Mouse (Mus musculus): ENCODE measurements around the gene Rsph9. TPM values are rescaled to one million over a fixed set of nuclear protein-coding genes. Genes with fewer than 3 reads are reported as not detected.

Gene Rsph9
- polyA plus RNA-seq, 1 experiment from 2014 or later: 0.72 TPM

DNA sequence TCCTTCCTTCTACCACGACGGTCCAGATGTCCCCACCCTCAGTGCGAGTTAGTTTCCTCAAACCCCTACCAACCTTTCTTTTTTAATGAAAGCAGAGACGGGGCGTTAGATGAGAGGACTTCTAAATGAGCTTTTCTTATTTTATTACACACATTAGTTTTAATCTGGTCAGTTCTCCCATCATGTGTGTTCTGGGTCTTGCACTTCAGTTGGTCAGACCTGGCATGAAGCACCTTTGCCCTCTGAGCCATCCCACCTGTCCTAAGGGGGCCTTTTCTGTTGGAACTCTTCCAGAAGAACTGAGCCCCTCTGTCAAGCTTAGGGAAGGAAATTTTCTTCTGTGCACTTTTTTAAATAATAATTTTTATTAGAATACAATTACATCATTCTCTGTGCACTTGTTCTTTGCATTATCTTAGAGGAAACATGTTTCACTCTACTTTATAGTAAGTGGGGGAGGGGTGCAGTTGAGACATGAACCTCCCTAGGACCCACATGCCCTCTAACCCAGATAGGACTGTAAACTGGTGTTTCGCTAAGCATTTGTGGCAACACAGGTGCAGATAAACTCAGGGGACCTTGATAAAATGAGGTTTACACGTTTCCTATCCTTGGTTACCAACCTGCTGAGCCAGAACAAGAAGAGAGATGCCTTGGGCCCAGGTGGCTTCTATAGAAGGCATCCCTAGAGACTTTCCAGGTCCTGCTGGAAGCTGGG, 69.5 kb downstream of the Rsph9 start:
- Histone ChIP-seq H3K9me3 (replicated peaks) (no peaks in the 10 kb centered on the region), H3K4me1 (peaks cover 25% of the 10 kb centered on the region), H3K27me3 (replicated peaks) (no peaks in the 10 kb centered on the region), H3K27ac (no peak overlapping the region; the same call in 1 of the 2 replicates), H3K36me3 (no peaks in the 10 kb centered on the region), H3K4me2 (peak overlapping the region; percentile 59), H3K9ac (no peak overlapping the region), H3K4me3 (peak overlapping the region; percentile 25; the same call in 1 of the 2 replicates)
- no peak for ATAC-seq
- 27% methylated on average over 7 of the region's 7 CpGs for WGBS (ENCODE audit: insufficient replicate concordance)

DNA sequence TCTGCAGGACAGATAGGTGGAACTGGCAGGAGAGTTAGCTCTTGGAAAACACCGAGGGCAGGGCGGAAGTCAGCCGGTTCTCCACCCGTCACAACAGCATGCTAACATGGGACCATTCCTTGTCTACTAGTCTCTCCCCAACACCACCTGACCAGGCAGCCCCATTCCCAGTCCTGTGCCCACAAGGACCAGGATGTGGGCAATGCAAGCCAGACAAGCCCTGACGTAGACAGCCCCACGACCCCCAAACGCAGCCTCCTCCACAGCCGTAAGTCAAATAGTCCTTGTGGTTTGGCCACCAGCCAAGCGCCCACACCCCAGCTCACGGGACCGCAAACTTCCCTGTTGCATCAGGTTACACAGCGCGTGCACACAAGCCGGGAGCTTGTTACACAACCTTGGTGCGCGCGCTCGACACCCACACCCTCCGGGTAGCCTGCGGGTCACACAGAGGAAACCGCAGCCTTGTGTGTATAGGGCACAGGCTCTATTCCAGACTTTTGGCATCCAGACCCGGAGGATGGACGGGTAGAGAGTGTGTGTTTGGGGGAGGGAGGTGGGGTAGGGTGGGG, 70.2 kb downstream of the Rsph9 start:
- Histone ChIP-seq H3K9me3 (replicated peaks) (no peaks in the 10 kb centered on the region), H3K27me3 (replicated peaks) (no peaks in the 10 kb centered on the region), H3K27ac (no peak overlapping the region; the same call in 1 of the 2 replicates), H3K36me3 (no peaks in the 10 kb centered on the region), H3K9ac (0 out of 2 replicates have a peak overlapping the region, but pooled peaks have one; percentile 17), H3K4me2 (peak overlapping the region; percentile 59), H3K4me3 (peak overlapping the region; percentile 25; the same call in 1 of the 2 replicates), H3K4me1 (peaks cover 25% of the 10 kb centered on the region)
- WGBS (ENCODE audit: insufficient replicate concordance): 10% methylated on average over 23 of the region's 23 CpGs
- peak; percentile 74 for ATAC-seq

Other genes with a start within 250 kb of the Rsph9 start
- gene Vegfa, start 111.8 kb downstream of the Rsph9 start, polyA plus RNA-seq (2016; fragmentation: Nextera tagmentation; extraction: Ambion mirVana): 3.0 and 3.2 TPM in 2 replicates
- gene Mrps18a, start 33.2 kb downstream of the Rsph9 start, polyA plus RNA-seq (2016; fragmentation: Nextera tagmentation; extraction: Ambion mirVana): 107 and 110 TPM in 2 replicates
- 44.1 and 46.7 TPM in 2 replicates for gene Mad2l1bp, start 9.3 kb upstream of the Rsph9 start, polyA plus RNA-seq (2016; fragmentation: Nextera tagmentation; extraction: Ambion mirVana)
- 32.6 and 33.7 TPM in 2 replicates for gene Gtpbp2, start 16.8 kb upstream of the Rsph9 start, polyA plus RNA-seq (2016; fragmentation: Nextera tagmentation; extraction: Ambion mirVana)
- 24.6 and 25.0 TPM in 2 replicates for gene Polh, start 58.4 kb upstream of the Rsph9 start, polyA plus RNA-seq (2016; fragmentation: Nextera tagmentation; extraction: Ambion mirVana)
- 33.0 and 34.9 TPM in 2 replicates for gene Xpo5, start 58.6 kb upstream of the Rsph9 start, polyA plus RNA-seq (2016; fragmentation: Nextera tagmentation; extraction: Ambion mirVana)
- gene Polr1c, start 103.8 kb upstream of the Rsph9 start, polyA plus RNA-seq (2016; fragmentation: Nextera tagmentation; extraction: Ambion mirVana): 53.9 and 56.3 TPM in 2 replicates
- 43.4 and 45.8 TPM in 2 replicates for gene Yipf3, start 103.9 kb upstream of the Rsph9 start, polyA plus RNA-seq (2016; fragmentation: Nextera tagmentation; extraction: Ambion mirVana)
- 0.12 and 0.14 TPM in 2 replicates for gene Lrrc73, start 109.3 kb upstream of the Rsph9 start, polyA plus RNA-seq (2016; fragmentation: Nextera tagmentation; extraction: Ambion mirVana)
- 17.4 and 18.9 TPM in 2 replicates for gene Tjap1, start 138.8 kb upstream of the Rsph9 start, polyA plus RNA-seq (2016; fragmentation: Nextera tagmentation; extraction: Ambion mirVana)
- not detected in 2 replicates for gene Dlk2, start 153.2 kb upstream of the Rsph9 start, polyA plus RNA-seq (2016; fragmentation: Nextera tagmentation; extraction: Ambion mirVana)
- 2.4 and 2.9 TPM in 2 replicates for gene Abcc10, start 184.1 kb upstream of the Rsph9 start, polyA plus RNA-seq (2016; fragmentation: Nextera tagmentation; extraction: Ambion mirVana)
- 4.4 and 4.5 TPM in 2 replicates for gene Zfp318, start 239.5 kb upstream of the Rsph9 start, polyA plus RNA-seq (2016; fragmentation: Nextera tagmentation; extraction: Ambion mirVana)